Mouse (Mus musculus) ES-E14 (cell line): ENCODE data around the gene Stbd1. TPM values are rescaled to one million over a fixed set of nuclear protein-coding genes. Genes with fewer than 3 reads are reported as not detected.

Source experiments
- DNase-seq: peaks from one replicate; pipeline ENCODE4 v3.0.0-alpha.2; 2013; ENCODE audit warnings: low read depth, low spot score
- H3K27ac ChIP-seq: 2 replicates; pipeline ENCODE4 v1.5.1; 2012; ENCODE audit warnings: low read depth, mild to moderate bottlenecking, low read length, moderate library complexity, mixed read lengths; ENCODE audit not compliant: poor library complexity, insufficient read depth, severe bottlenecking
- H3K36me3 ChIP-seq: 2 replicates; pipeline ENCODE4 v1.6.1; 2012; ENCODE audit warnings: mild to moderate bottlenecking, low read length, moderate library complexity, mixed read lengths; ENCODE audit not compliant: control insufficient read depth, poor library complexity, insufficient read depth, severe bottlenecking
- H3K4me1 ChIP-seq, 2 experiments: fragments of 150-350 bp in 1 of 2; sonication (generic) in 1 of 2; 2 replicates each; pipeline ENCODE4 v1.6.1; 2012; ENCODE audit warnings: low read length in 2 of 2, mild to moderate bottlenecking in 1 of 2, mixed read lengths in 1 of 2; ENCODE audit not compliant: control insufficient read depth in 2 of 2, insufficient read depth in 2 of 2, poor library complexity in 1 of 2
- H3K4me3 ChIP-seq, 2 experiments: fragments of 150-350 bp in 1 of 2; sonication (generic) in 1 of 2; 2 replicates each; pipeline ENCODE4 v1.5.1; 2012; ENCODE audit warnings: low read length in 2 of 2, low read depth in 1 of 2, mild to moderate bottlenecking in 1 of 2, mixed read lengths in 1 of 2; ENCODE audit not compliant: insufficient read depth in 1 of 2, poor library complexity in 1 of 2, severe bottlenecking in 1 of 2
- H3K9ac ChIP-seq: 2 replicates; pipeline ENCODE4 v1.6.1; 2012; ENCODE audit warnings: low read depth, mild to moderate bottlenecking, low read length, mixed read lengths; ENCODE audit not compliant: poor library complexity, insufficient read depth, severe bottlenecking
- H3K9me3 ChIP-seq: fragments of 150-350 bp; sonication (generic); 2 replicates; pipeline ENCODE4 v1.6.1; 2012; ENCODE audit warnings: low read depth, mild to moderate bottlenecking, low read length; ENCODE audit not compliant: control insufficient read depth, insufficient read depth
- CHD2 ChIP-seq: IDR thresholded peaks from 2 replicates; pipeline ENCODE4 v1.6.1; 2014; ENCODE audit warnings: mild to moderate bottlenecking, low read depth, low read length, inconsistent platforms
- HCFC1 ChIP-seq: IDR thresholded peaks from 2 replicates; pipeline ENCODE4 v1.6.1; 2012; ENCODE audit warnings: low read length, inconsistent platforms, borderline replicate concordance; ENCODE audit not compliant: insufficient read depth
- MAFK ChIP-seq: IDR thresholded peaks from 2 replicates; pipeline ENCODE4 v1.6.1; 2014; ENCODE audit warnings: mild to moderate bottlenecking, low read depth, low read length, inconsistent platforms; ENCODE audit not compliant: insufficient read depth
- ZC3H11A ChIP-seq: IDR thresholded peaks from 2 replicates; pipeline ENCODE4 v1.6.1; 2012; ENCODE audit warnings: low read depth, mild to moderate bottlenecking, inconsistent platforms, low read length, borderline replicate concordance
- ZNF384 ChIP-seq: IDR thresholded peaks from 2 replicates; pipeline ENCODE4 v1.6.1; 2012; ENCODE audit warnings: low read depth, low read length, inconsistent platforms
- in situ Hi-C, 2 experiments: fragments of 600-800 bp; cut with MboI; formaldehyde crosslinking; loops; one replicate each; pipeline ENCODE4 v1.15.1; 2025; ENCODE audit warnings: low sequenced_read_pairs in 2 of 2, inconsistent platforms in 1 of 2; ENCODE audit not compliant: unreplicated experiment in 2 of 2
- total RNA-seq: library from RNA; depleted of rRNA; stranded (reverse); fragments of 300-350 nt; gene quantifications from 2 replicates; pipeline ENCODE4 v1.2.3, GENCODE M21; 2012

Stbd1 gene
- total RNA-seq, 1 experiment = 4.1 TPM

DNA sequence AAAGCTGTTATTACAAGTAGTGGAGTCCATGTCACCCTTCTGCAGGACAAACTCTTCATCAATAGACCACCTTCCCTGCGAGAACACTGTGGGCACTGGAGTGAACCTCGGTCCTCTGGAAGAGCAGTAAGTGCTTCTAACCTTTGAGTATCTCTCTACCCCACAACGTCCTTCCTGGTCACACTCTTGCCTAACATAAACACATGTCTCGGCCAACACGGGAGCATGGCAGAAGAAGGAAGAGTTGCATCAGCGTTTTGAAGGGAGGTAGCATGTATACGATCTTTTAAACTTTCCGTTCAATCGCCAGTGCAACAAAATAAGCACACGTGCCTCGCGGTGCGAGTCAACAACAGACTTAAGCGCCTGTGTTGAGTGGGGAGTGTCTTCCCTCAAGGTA lies 23.3 kb upstream of the Stbd1 start:
- no peaks in the 10 kb centered on the region for H3K4me1 ChIP-seq
- no peak for TF ChIP-seq CHD2
- TF ChIP-seq HCFC1 = no peak
- no peak for TF ChIP-seq ZC3H11A
- TF ChIP-seq ZNF384 = no peak
- no peak for TF ChIP-seq MAFK
- H3K4me3 ChIP-seq = no peak overlapping the region
- H3K27ac ChIP-seq = no peak overlapping the region
- DNase-seq = no peak
- no peaks in the 10 kb centered on the region for H3K9me3 ChIP-seq
- in situ Hi-C loops = no loop called here
- H3K9ac ChIP-seq = no peak overlapping the region
- no peaks in the 10 kb centered on the region for H3K36me3 ChIP-seq

DNA sequence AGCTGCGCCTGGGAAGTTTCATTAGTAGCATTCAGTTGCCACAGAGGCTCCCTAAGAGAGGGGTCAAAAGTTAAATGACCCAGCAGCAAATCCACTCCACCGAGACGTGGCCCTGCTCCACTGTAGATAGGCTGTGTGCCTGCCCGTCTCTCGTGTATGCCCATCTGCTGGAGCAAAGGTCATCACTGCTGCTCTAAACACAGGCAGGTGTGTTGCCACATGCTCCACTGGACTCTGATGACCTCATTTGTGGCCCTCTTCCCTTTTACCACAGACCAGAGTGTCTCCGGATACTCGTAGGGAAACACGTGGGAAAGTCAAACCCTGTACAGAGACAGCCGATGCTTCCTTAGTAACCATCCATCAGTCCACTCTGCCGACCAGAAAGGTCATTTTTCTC lies 16.9 kb upstream of the Stbd1 start:
- Histone ChIP-seq H3K9me3 (no peaks in the 10 kb centered on the region), H3K36me3 (no peaks in the 10 kb centered on the region), H3K27ac (no peak overlapping the region), H3K9ac (no peak overlapping the region), H3K4me1 (peaks cover 0 to 4% of the 10 kb centered on the region in 2 experiments; a peak in 1 of 4 replicates), H3K4me3 (no peak overlapping the region)
- in situ Hi-C loops = no loop called here
- DNase-seq = no peak
- no peak for TF ChIP-seq CHD2
- TF ChIP-seq ZNF384 = no peak
- TF ChIP-seq HCFC1 = no peak

DNA sequence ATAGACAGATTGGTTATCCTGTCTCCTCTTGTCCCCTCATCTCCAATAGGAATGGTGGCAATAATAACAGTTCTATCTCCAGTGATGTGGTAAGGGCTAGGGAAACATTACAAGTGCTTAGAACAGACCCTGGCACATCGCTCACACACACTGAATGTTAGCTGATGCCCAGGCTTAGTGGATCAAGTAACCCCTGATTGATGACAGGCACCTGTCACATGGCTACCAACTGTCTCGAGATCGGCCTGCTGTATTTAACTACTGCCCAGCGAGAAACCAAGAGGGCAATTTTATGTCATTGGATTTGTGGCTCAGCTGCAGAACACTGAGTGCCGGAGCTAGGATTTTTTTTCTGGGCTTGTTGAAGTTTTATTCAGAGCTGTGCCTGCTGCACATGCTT lies 7.8 kb upstream of the Stbd1 start:
- no peaks in the 10 kb centered on the region for H3K36me3 ChIP-seq
- H3K4me1 ChIP-seq = no peaks in the 10 kb centered on the region
- DNase-seq = no peak
- no peaks in the 10 kb centered on the region for H3K9me3 ChIP-seq
- in situ Hi-C loops = no loop called here
- H3K4me3 ChIP-seq = no peak overlapping the region
- TF ChIP-seq CHD2 = no peak
- no peak for TF ChIP-seq ZNF384
- no peak for TF ChIP-seq ZC3H11A
- TF ChIP-seq HCFC1 = no peak
- no peak for TF ChIP-seq MAFK
- no peak overlapping the region for H3K9ac ChIP-seq
- H3K27ac ChIP-seq = no peak overlapping the region

DNA sequence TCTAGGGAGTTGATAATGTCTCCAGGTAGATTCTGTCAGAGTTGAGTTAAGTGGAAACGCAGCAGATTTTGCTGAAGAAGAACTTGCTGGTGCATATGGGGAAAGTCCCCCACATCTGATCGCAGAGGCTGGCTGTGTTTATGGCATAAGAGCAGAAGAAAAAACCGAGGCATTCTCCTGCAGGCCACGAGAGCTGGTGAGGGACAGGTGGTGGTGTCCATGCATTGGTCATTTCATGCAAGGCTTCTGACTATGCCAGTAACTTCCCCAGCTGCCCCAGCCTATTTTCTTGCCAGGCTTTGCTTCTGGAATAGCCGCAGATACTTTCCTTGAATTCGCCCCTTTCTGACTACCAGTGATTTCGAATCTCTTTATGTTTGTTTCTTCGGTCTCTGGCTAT lies 6.0 kb upstream of the Stbd1 start:
- H3K4me3 ChIP-seq = no peak overlapping the region
- H3K27ac ChIP-seq = no peak overlapping the region
- no peak overlapping the region for H3K9ac ChIP-seq
- no peaks in the 10 kb centered on the region for H3K36me3 ChIP-seq
- no peaks in the 10 kb centered on the region for H3K4me1 ChIP-seq
- H3K9me3 ChIP-seq = no peaks in the 10 kb centered on the region
- no peak for DNase-seq
- TF ChIP-seq ZNF384 = no peak
- in situ Hi-C loops = no loop called here

DNA sequence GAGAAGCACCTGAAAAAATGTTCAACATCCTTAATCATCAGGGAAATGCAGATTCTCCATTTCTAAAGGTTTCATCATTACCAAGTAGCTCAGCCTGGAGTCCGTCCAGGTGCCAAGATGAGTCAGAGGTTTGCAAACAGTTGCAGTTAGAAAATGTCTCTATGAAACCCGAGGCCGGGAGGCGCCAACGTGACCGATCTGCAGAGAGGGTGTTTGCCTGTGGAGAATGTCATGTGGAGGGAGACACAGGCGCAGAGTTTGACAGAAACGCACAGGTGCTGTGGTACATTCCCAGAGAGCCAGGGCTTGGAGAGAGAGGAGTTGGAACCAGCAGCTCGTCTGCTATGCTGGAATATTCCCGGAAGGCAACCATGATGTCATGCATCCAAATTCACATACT lies 3.8 kb upstream of the Stbd1 start:
- in situ Hi-C loops = no loop called here
- no peak for DNase-seq

More for the DNA sequence above, 3.8 kb upstream of the Stbd1 start:
- no peak overlapping the region for H3K9ac ChIP-seq
- no peak overlapping the region for H3K4me3 ChIP-seq
- H3K27ac ChIP-seq = no peak overlapping the region
- no peaks in the 10 kb centered on the region for H3K9me3 ChIP-seq
- H3K4me1 ChIP-seq = no peaks in the 10 kb centered on the region
- TF ChIP-seq ZNF384 = no peak
- TF ChIP-seq HCFC1 = no peak
- no peak for TF ChIP-seq ZC3H11A
- TF ChIP-seq MAFK = no peak
- TF ChIP-seq CHD2 = no peak
- H3K36me3 ChIP-seq = no peaks in the 10 kb centered on the region
